Mouse (Mus musculus) liver, embryonic 15.5 days (tissue): ENCODE measurements around the gene Kiss1r. TPM values are rescaled to one million over a fixed set of nuclear protein-coding genes. Genes with fewer than 3 reads are reported as not detected.

ENCODE experiments used
- ATAC-seq: fragments of 200-750 bp; cut with Nextera tagmentation; 2 replicates; pipeline ENCODE4 v1.8.0; 2017; ENCODE audit warnings: moderate number of reproducible peaks, mild to moderate bottlenecking, moderate library complexity; ENCODE audit not compliant: insufficient read depth
- H3K27ac ChIP-seq: fragments of 300-500 bp; sonication (generic); replicated peaks from 2 replicates; pipeline ENCODE4 v1.5.1; 2015; ENCODE audit warnings: mild to moderate bottlenecking, inconsistent platforms
- H3K27me3 ChIP-seq: fragments of 300-500 bp; sonication (generic); 2 replicates; pipeline ENCODE4 v1.6.1; 2015; ENCODE audit warnings: mild to moderate bottlenecking, inconsistent platforms
- H3K36me3 ChIP-seq: fragments of 300-500 bp; sonication (generic); replicated peaks from 2 replicates; pipeline ENCODE4 v1.6.1; 2015; ENCODE audit warnings: moderate library complexity, mild to moderate bottlenecking, inconsistent platforms
- H3K4me1 ChIP-seq: fragments of 300-500 bp; sonication (generic); replicated peaks from 2 replicates; pipeline ENCODE4 v1.6.1; 2015; ENCODE audit warnings: inconsistent platforms
- H3K4me2 ChIP-seq: fragments of 300-500 bp; sonication (generic); 2 replicates; pipeline ENCODE4 v1.6.1; 2015; ENCODE audit warnings: moderate library complexity, mild to moderate bottlenecking, inconsistent platforms
- H3K4me3 ChIP-seq: fragments of 300-500 bp; sonication (generic); replicated peaks from 2 replicates; pipeline ENCODE4 v1.5.1; 2015; ENCODE audit warnings: mild to moderate bottlenecking, inconsistent platforms
- H3K9ac ChIP-seq: fragments of 300-500 bp; sonication (generic); 2 replicates; pipeline ENCODE4 v1.6.1; 2015; ENCODE audit warnings: moderate library complexity, mild to moderate bottlenecking, inconsistent platforms
- H3K9me3 ChIP-seq: fragments of 300-500 bp; sonication (generic); replicated peaks from 2 replicates; pipeline ENCODE4 v1.6.1; 2016; ENCODE audit warnings: inconsistent platforms
- WGBS: fragments of 180-500 bp; shearing (Covaris S2); methylation state at CpG from one replicate; pipeline ENCODE4 v1.1.7; 2015; ENCODE audit warnings: mixed read lengths; ENCODE audit not compliant: insufficient replicate concordance; 5-methylcytosine and 5-hydroxymethylcytosine counted together
- polyA plus RNA-seq: library from polyadenylated mRNA; unstranded; fragments of >200 nt; fragmentation: Nextera tagmentation; extraction: Ambion mirVana; gene quantifications from 2 replicates; pipeline ENCODE4 v1.2.1, GENCODE M21; 2015

The Kiss1r gene
- polyA plus RNA-seq, 1 experiment from 2014 or later: 0.32 TPM

DNA sequence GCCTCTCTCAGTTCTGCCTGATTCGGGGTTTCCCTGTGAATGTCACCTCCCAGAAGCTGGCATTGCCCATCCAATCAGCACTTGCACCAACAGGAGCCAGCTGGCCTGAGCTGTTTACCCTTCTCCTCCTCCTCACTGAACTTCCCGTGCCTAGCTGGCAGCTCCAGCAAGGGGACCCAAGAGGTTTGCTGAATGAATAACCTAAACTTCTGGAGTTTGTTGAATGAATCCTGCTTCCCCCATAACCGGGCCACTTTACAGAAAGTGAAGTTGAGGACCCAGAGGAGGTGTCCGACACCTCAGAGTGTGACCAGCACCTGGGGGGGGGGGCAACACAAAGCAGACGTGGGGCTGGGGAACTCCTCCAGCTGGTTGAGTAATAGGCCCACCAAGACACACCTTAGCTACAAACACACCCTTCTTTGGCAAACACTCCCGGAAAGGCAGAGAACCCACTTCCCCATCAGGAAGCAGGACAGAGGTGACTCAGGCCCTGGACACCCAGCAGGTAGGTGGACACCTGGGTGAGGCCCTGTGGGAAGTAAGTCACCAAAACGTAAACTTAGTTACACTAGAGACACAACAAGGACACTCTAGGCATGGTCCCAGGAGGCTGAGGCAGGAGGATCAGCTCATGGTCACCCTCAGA, 1.7 kb upstream of the Kiss1r start:
- H3K36me3 ChIP-seq: peaks cover 29% of the 10 kb centered on the region; the same call in 1 of the 2 replicates
- peak overlapping the region; percentile 77 for H3K4me3 ChIP-seq
- H3K27me3 ChIP-seq: peaks cover 32% of the 10 kb centered on the region
- no peaks in the 10 kb centered on the region for H3K9me3 ChIP-seq
- ATAC-seq: 0 out of 2 replicates have a peak, but pooled peaks have one; percentile 0
- H3K27ac ChIP-seq: peak overlapping the region; percentile 87
- H3K9ac ChIP-seq: peak overlapping the region; percentile 88
- peaks cover 84% of the 10 kb centered on the region for H3K4me1 ChIP-seq
- 31% methylated on average over 7 of the region's 7 CpGs for WGBS
- peak overlapping the region; percentile 97 for H3K4me2 ChIP-seq

GRCm38 (mm10) chr10:79916081-79916480, 690 bp upstream of the Kiss1r start:
- no peak for ATAC-seq
- H3K4me3 ChIP-seq: peak overlapping the region; percentile 77
- no peaks in the 10 kb centered on the region for H3K9me3 ChIP-seq
- peaks cover 21% of the 10 kb centered on the region; the same call in 1 of the 2 replicates for H3K36me3 ChIP-seq
- peaks cover 93% of the 10 kb centered on the region for H3K4me1 ChIP-seq
- peak overlapping the region; percentile 97 for H3K4me2 ChIP-seq
- peak overlapping the region; percentile 88 for H3K9ac ChIP-seq
- H3K27me3 ChIP-seq: peaks cover 42% of the 10 kb centered on the region
- 8% methylated on average over 8 of the region's 8 CpGs for WGBS
- H3K27ac ChIP-seq: peak overlapping the region; percentile 87

DNA sequence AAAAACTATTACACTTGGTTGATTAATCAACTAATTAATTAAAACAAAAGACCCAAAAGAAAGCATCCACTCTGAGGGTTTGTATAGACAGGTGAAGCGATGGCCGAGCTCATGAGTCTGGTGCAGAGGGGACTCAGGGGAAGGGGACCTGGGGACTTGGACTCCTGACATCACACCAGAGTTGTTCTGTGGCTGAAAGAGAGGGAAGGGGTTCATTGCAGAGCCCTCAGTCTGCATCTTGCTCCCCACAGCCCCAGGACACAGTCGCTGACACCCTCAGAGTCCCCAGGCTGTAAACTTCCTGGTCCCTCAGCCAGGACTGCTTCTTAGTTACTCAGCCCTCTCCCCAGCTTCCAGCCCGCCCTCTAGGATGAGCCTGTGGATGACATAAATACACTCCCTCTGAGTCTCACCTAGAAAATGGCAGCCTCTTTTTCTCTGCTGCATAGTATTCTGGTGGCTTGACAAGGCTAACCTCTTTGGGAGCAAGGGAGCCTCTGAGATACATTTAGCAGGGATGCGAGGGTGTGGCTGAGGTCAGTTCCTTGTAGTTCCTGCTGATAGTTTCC, 845 bp downstream of the Kiss1r start:
- no peak for ATAC-seq
- WGBS: 55% methylated on average over 5 of the region's 5 CpGs
- Histone ChIP-seq H3K4me2 (peak overlapping the region; percentile 97), H3K9ac (no peak overlapping the region), H3K36me3 (0 out of 2 replicates have a peak, but pooled peaks cover 6% of the 10 kb centered on the region), H3K4me1 (peaks cover 92% of the 10 kb centered on the region), H3K9me3 (no peaks in the 10 kb centered on the region), H3K4me3 (peak overlapping the region; percentile 77), H3K27me3 (peaks cover 57% of the 10 kb centered on the region), H3K27ac (peak overlapping the region; percentile 87; the same call in 1 of the 2 replicates)

DNA sequence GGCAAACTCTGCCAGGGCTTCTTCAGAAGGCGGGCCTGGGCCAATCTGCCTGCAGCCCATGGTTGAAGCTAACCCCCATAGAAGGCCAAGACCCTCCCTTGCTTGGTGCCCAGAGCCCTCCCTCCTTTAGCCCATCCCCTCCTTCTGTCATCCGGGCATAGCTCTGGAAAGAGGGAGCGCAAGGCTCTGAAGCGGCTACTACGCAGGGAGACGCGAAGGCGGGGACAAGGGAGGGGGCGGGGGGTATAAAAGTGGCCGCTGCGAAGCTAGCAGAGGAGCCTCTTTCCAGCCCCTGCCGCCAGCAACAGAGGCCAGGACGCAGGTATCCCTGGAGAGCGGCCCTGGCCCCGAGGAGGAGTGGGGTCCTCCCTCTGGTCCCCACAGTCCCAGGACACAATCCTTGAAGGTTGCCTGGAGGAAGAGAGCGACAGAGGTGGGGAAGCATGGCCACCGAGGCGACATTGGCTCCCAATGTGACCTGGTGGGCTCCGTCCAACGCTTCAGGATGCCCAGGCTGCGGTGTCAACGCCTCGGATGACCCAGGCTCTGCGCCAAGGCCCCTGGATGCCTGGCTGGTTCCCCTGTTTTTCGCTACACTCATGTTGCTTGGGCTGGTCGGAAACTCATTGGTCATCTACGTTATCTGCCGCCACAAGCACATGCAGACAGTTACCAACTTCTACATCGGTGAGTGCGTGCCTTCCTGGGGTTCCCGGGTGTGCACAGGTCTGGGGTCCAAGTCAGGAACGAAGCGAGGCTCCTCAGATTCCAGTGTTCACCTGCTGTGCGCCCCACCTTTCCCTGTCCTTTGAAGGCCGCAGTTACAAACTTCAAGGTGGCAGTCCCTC, 1.7 kb downstream of the Kiss1r start:
- H3K36me3 ChIP-seq: no peaks in the 10 kb centered on the region
- H3K4me2 ChIP-seq: peak overlapping the region; percentile 41
- ATAC-seq: no peak
- no peak overlapping the region for H3K4me3 ChIP-seq
- H3K27me3 ChIP-seq: peaks cover 65% of the 10 kb centered on the region
- no peak overlapping the region for H3K27ac ChIP-seq
- no peaks in the 10 kb centered on the region for H3K9me3 ChIP-seq
- 15% methylated on average over 35 of the region's 35 CpGs for WGBS
- H3K4me1 ChIP-seq: peaks cover 86% of the 10 kb centered on the region
- 0 out of 2 replicates have a peak overlapping the region, but pooled peaks have one; percentile 6 for H3K9ac ChIP-seq

GRCm38 (mm10) chr10:79919251-79919849, 2.6 kb downstream of the Kiss1r start:
- no peak for ATAC-seq
- Histone ChIP-seq H3K27me3 (peaks cover 67% of the 10 kb centered on the region), H3K4me2 (peak overlapping the region; percentile 41), H3K4me3 (no peak overlapping the region), H3K27ac (no peak overlapping the region), H3K9ac (no peak overlapping the region), H3K9me3 (no peaks in the 10 kb centered on the region), H3K4me1 (peaks cover 78% of the 10 kb centered on the region), H3K36me3 (no peaks in the 10 kb centered on the region)
- 11% methylated on average over 21 of the region's 21 CpGs for WGBS

- no peak overlapping the region for H3K4me2 ChIP-seq
- H3K36me3 ChIP-seq: no peaks in the 10 kb centered on the region
- H3K27ac ChIP-seq: no peak overlapping the region
- ATAC-seq: no peak
- peaks cover 67% of the 10 kb centered on the region for H3K27me3 ChIP-seq
- no peaks in the 10 kb centered on the region for H3K9me3 ChIP-seq
- WGBS: 28% methylated on average over 26 of the region's 26 CpGs
- H3K4me3 ChIP-seq: 0 out of 2 replicates have a peak overlapping the region, but pooled peaks have one; percentile 7
- H3K4me1 ChIP-seq: peaks cover 73% of the 10 kb centered on the region
- H3K9ac ChIP-seq: no peak overlapping the region
Observed at GRCm38 (mm10) chr10:79920056-79920890, 3.5 kb downstream of the Kiss1r start.

DNA sequence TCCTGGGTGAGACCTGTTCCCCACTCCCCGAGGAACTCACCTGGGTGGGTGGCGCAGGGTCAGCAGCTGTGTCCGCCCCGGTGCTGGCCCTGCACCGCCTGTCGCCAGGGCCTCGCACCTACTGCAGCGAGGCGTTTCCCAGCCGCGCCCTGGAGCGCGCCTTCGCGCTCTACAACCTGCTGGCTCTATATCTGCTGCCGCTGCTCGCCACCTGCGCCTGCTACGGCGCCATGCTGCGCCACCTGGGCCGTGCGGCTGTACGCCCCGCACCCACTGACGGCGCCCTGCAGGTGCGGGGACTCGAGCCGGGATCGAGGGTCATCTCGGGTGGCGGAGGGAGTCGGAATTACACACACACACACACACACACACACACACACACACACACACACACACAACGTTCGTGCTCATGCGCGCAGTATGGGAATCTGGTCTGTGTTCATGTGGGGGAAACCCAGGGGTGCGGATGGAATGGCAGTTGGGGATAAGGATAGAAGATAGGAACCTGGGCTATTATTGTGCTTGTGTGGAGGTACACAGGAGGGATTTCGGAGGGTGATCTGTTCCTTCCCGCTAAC, 4.3 kb downstream of the Kiss1r start, which contains the start of gene R3hdm4:
TSS of gene R3hdm4 (minus strand) at position 251 of the 578 bp plus-strand sequence.
- peaks cover 72% of the 10 kb centered on the region for H3K4me1 ChIP-seq
- no peak within 1 kb of the TSS for H3K9ac ChIP-seq
- H3K27ac ChIP-seq: no peak within 1 kb of the TSS
- no peaks in the 10 kb centered on the region for H3K36me3 ChIP-seq
- peaks cover 67% of the 10 kb centered on the region for H3K27me3 ChIP-seq
- WGBS: 5% methylated on average over 41 of the region's 41 CpGs
- ATAC-seq: no peak
- H3K4me2 ChIP-seq: peak within 1 kb of the TSS; percentile 41
- no peaks in the 10 kb centered on the region for H3K9me3 ChIP-seq
- peak within 1 kb of the TSS; percentile 12; the same call in 1 of the 2 replicates for H3K4me3 ChIP-seq

DNA sequence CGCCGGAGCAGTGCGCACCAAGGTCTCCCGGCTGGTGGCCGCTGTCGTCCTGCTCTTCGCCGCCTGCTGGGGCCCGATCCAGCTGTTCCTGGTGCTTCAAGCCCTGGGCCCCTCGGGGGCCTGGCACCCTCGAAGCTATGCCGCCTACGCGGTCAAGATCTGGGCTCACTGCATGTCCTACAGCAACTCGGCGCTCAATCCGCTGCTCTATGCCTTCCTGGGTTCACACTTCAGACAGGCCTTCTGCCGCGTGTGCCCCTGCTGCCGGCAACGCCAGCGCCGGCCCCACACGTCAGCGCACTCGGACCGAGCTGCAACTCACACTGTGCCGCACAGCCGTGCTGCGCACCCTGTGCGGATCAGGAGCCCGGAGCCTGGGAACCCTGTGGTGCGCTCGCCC, 4.8 kb downstream of the Kiss1r start:
- 6% methylated on average over 34 of the region's 34 CpGs for WGBS
- Histone ChIP-seq H3K4me3 (peak overlapping the region; percentile 12; the same call in 1 of the 2 replicates), H3K27ac (no peak overlapping the region), H3K36me3 (no peaks in the 10 kb centered on the region), H3K4me2 (peak overlapping the region; percentile 41), H3K4me1 (peaks cover 72% of the 10 kb centered on the region), H3K9me3 (no peaks in the 10 kb centered on the region), H3K9ac (no peak overlapping the region), H3K27me3 (peaks cover 67% of the 10 kb centered on the region)
- no peak for ATAC-seq

GRCm38 (mm10) chr10:79924998-79925784, 8.4 kb downstream of the Kiss1r start:
- peak; percentile 13; the same call in 1 of the 2 replicates for ATAC-seq
- Histone ChIP-seq H3K4me2 (peak overlapping the region; percentile 98), H3K4me1 (peaks cover 71% of the 10 kb centered on the region), H3K9ac (0 out of 2 replicates have a peak overlapping the region, but pooled peaks have one; percentile 74), H3K27ac (peak overlapping the region; percentile 85), H3K4me3 (peak overlapping the region; percentile 83), H3K9me3 (no peaks in the 10 kb centered on the region), H3K36me3 (no peaks in the 10 kb centered on the region; the same call in 1 of the 2 replicates), H3K27me3 (peaks cover 34% of the 10 kb centered on the region)
- 14% methylated on average over 29 of the region's 29 CpGs for WGBS
